Mouse (Mus musculus) CH12.LX (cell line): ENCODE measurements around the gene Tmppe.

ENCODE experiments used
- CTCF ChIP-seq, 2 experiments: IDR thresholded peaks in 1 of 2; conservative IDR thresholded peaks in 1 of 2; 2 replicates each; pipeline ENCODE4 v1.5.1; 2011 to 2012; ENCODE audit warnings: low read depth in 2 of 2, low read length in 2 of 2, improper control_type of control experiment in 1 of 2, inconsistent platforms in 1 of 2, mild to moderate bottlenecking in 1 of 2, moderate library complexity in 1 of 2
- MAFK ChIP-seq: IDR thresholded peaks from 2 replicates; pipeline ENCODE4 v1.6.1; 2011; ENCODE audit warnings: low read length, improper control_type of control experiment; ENCODE audit not compliant: insufficient replicate concordance
- NELFE ChIP-seq: IDR thresholded peaks from 2 replicates; pipeline ENCODE4 v1.6.1; 2011; ENCODE audit warnings: low read depth, low read length, improper control_type of control experiment
- POLR2A ChIP-seq: IDR thresholded peaks from 2 replicates; pipeline ENCODE4 v1.6.1; 2011; ENCODE audit warnings: low read depth, mild to moderate bottlenecking, improper control_type of control experiment, low read length
- UBTF ChIP-seq: IDR thresholded peaks from 2 replicates; pipeline ENCODE4 v1.6.1; 2012; ENCODE audit warnings: low read depth, mild to moderate bottlenecking, inconsistent platforms, low read length, improper control_type of control experiment, moderate library complexity
- ZMIZ1 ChIP-seq: IDR thresholded peaks from 2 replicates; pipeline ENCODE4 v1.6.1; 2012; ENCODE audit warnings: low read depth, mild to moderate bottlenecking, inconsistent platforms, low read length, improper control_type of control experiment

GRCm38 (mm10) chr9:114394677-114395076 lies 6.2 kb upstream of the Tmppe start:
- no peak for TF ChIP-seq NELFE
- TF ChIP-seq POLR2A, result no peak
- no peak for TF ChIP-seq UBTF
- TF ChIP-seq ZMIZ1, result no peak
- no peak for TF ChIP-seq MAFK
- no peak for TF ChIP-seq CTCF (conservative IDR thresholded peaks at IDR 0.05 in 1 of 2, IDR thresholded peaks at IDR 0.05 in 1 of 2; ENCODE audit: low read depth in 2 of 2, low read length in 2 of 2)
